Mouse (Mus musculus) limb, embryonic 11.5 days (tissue): ENCODE data around the gene Cox5b. TPM values are rescaled to one million over a fixed set of nuclear protein-coding genes. Genes with fewer than 3 reads are reported as not detected.
"Not testable (repeated sequence)": the region's sequence is repeated elsewhere in the genome, so short reads cannot be mapped to it uniquely, and the experiment has no call there.

Source experiments
- ATAC-seq: fragments of 200-750 bp; cut with Nextera tagmentation; 2 replicates; pipeline ENCODE4 v1.8.0; 2017; ENCODE audit warnings: low read depth; ENCODE audit not compliant: insufficient number of reproducible peaks, low FRiP score, low TSS enrichment
- DNase-seq: peaks from one replicate; pipeline ENCODE4 v3.0.0-alpha.2; 2015; ENCODE audit warnings: low spot score
- H3K27ac ChIP-seq: fragments of 300-500 bp; sonication (generic); replicated peaks from 2 replicates; pipeline ENCODE4 v1.5.1; 2014; ENCODE audit warnings: low read depth, mild to moderate bottlenecking, low read length
- H3K27me3 ChIP-seq: fragments of 300-500 bp; sonication (generic); 2 replicates; pipeline ENCODE4 v1.6.1; 2014; ENCODE audit warnings: mild to moderate bottlenecking, low read length, mixed read lengths; ENCODE audit not compliant: control insufficient read depth, insufficient read depth
- H3K36me3 ChIP-seq: fragments of 300-500 bp; sonication (generic); 2 replicates; pipeline ENCODE4 v1.6.1; 2014; ENCODE audit warnings: mild to moderate bottlenecking, low read length, moderate library complexity, mixed read lengths; ENCODE audit not compliant: control insufficient read depth, insufficient read depth
- H3K4me1 ChIP-seq: fragments of 300-500 bp; sonication (generic); 2 replicates; pipeline ENCODE4 v1.6.1; 2014; ENCODE audit warnings: low read length, mixed read lengths; ENCODE audit not compliant: control insufficient read depth, insufficient read depth
- H3K4me2 ChIP-seq: fragments of 300-500 bp; sonication (generic); 2 replicates; pipeline ENCODE4 v1.6.1; 2014; ENCODE audit warnings: low read depth, mild to moderate bottlenecking, moderate library complexity; ENCODE audit not compliant: severe bottlenecking
- H3K4me3 ChIP-seq: fragments of 300-500 bp; sonication (generic); 2 replicates; pipeline ENCODE4 v1.5.1; 2014; ENCODE audit warnings: low read depth, low read length
- H3K9ac ChIP-seq: fragments of 300-500 bp; sonication (generic); 2 replicates; pipeline ENCODE4 v1.6.1; 2014; ENCODE audit warnings: mild to moderate bottlenecking, low read length
- H3K9me3 ChIP-seq: fragments of 300-500 bp; sonication (generic); 2 replicates; pipeline ENCODE4 v1.6.1; 2016; ENCODE audit warnings: low read length; ENCODE audit not compliant: control insufficient read depth
- WGBS: fragments of 180-500 bp; shearing (Covaris S2); extraction: QIAGEN DNeasy Blood & Tissue Kit; methylation state at CpG from one replicate; pipeline ENCODE4 v1.1.7; 2014; 5-methylcytosine and 5-hydroxymethylcytosine counted together
- polyA plus RNA-seq: library from polyadenylated mRNA; unstranded; fragments of >200 nt; fragmentation: Nextera tagmentation; extraction: Ambion mirVana; gene quantifications from 2 replicates; pipeline ENCODE4 v1.2.1, GENCODE M21; 2014

Gene Cox5b
- polyA plus RNA-seq, 1 experiment from 2014 or later, result 518 TPM

DNA sequence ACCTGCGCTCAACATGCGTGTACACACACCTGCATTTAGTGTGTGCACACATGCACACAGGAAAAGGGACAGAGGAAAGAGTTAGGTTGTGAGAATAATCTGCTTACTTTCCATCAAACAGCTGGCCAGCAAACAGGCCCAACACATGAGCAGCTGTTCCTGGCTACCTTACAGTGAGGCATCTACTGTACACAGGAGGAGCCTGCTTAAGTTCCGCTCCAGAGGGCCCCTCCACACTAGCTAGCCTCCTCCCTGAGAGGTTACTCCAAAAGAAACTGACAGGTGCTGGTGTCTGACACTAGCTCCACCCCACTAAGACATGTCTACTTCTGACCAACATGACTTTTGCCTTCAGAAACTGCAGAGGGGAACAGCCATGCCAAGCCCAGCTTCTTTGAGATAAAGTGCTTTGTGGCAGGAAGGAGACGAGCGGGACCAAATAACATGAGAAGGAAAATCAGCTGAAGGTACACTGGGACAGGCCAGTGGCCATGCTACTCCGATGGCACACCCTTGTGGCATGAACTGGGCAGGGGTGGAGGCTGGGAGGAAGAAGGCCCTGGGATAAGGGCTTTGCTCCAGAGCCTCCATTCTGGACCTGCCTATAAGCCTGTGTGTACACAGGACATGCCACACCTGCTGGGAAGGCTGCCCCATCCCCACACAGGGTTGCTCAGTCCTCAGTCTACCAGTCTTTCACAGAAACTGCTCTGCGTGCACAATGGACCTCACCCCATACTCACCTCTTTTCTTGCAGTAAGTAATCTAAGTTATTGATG, 32.4 kb upstream of the Cox5b start:
- Histone ChIP-seq H3K4me3 (no peak overlapping the region), H3K9ac (no peak overlapping the region), H3K36me3 (no peaks in the 10 kb centered on the region), H3K4me2 (no peak overlapping the region), H3K27ac (no peak overlapping the region), H3K4me1 (no peaks in the 10 kb centered on the region), H3K27me3 (no peaks in the 10 kb centered on the region), H3K9me3 (no peaks in the 10 kb centered on the region)
- ATAC-seq (no peak), DNase-seq (no peak)
- WGBS, result 79% methylated on average over 7 of the region's 7 CpGs

DNA sequence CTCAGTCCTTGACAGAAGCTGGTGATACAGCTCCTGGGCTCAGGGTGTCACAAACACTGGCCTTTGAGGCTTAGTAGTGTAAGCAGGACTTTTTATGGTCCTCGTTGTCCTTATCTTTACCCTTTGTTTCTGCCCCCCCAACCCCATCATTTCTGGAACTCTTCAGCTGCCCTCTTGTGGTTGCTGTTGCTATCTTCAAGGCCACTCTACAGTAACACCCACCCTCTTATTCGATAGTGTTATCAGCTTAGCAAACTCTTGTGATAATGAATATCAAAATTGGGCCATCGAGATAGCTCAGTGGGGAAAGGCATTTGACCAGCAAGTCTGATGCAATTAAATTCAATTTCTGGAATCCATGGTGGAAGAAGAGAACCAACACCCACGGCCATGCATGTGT, 26.8 kb upstream of the Cox5b start:
- H3K4me2 ChIP-seq, result no peak overlapping the region
- H3K36me3 ChIP-seq, result no peaks in the 10 kb centered on the region
- 72% methylated on average over 4 of the region's 4 CpGs for WGBS
- no peaks in the 10 kb centered on the region for H3K4me1 ChIP-seq
- H3K4me3 ChIP-seq, result no peak overlapping the region
- ATAC-seq (no peak), DNase-seq (no peak)
- H3K27ac ChIP-seq, result no peak overlapping the region
- H3K9me3 ChIP-seq, result no peaks in the 10 kb centered on the region
- no peak overlapping the region for H3K9ac ChIP-seq
- H3K27me3 ChIP-seq, result no peaks in the 10 kb centered on the region

DNA sequence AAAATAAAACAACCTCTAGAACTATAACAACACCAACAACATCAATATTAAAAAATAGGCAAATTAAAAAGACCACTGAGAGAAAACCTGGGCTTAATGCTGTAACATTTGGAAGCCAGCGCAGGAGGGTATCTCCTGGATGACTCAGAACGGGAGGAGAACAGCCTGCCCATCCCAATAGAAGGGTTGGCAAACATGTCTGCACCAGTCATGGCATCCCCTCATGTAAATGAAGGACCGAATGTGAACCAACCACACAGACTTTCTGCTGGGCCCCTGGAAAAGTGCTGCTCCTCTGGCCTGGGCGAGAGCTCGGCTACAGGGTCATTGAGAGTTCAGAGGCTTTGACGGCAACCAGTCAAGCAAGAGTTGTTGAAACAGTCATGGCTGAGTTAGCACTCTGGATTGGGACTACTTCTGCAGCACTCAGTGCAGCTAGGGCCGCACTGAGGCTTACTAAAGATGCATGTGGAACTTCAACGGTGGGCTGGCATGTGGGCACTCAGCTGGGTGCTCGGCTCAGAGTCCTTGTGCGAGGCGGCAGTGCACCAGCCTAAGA, 26.0 kb upstream of the Cox5b start:
- Histone ChIP-seq H3K9ac (no peak overlapping the region), H3K9me3 (no peaks in the 10 kb centered on the region), H3K27ac (no peak overlapping the region), H3K36me3 (no peaks in the 10 kb centered on the region), H3K4me1 (no peaks in the 10 kb centered on the region), H3K27me3 (no peaks in the 10 kb centered on the region), H3K4me3 (no peak overlapping the region), H3K4me2 (no peak overlapping the region)
- 76% methylated on average over 11 of the region's 11 CpGs for WGBS
- DNase-seq (no peak), ATAC-seq (no peak)

DNA sequence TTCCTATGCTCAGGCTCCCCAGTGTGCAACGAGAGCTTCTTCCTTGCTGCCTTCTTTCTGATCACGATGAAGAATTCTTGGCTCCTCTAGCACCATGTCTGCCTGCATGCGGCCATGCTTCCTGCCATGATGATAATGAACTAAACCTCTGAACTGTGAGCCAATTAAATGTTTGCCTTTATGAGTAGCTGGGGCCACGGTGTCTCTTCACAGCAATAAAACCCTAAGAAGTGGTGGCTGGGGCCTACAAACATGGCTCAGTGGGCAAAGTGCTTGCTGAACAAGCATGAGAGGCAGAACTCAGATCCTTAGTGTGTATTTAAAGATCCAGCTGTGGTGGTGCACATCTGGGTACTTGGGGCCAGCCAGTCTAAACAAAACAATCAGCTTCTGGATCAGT, 25.3 kb upstream of the Cox5b start:
- no peaks in the 10 kb centered on the region for H3K27me3 ChIP-seq
- H3K4me1 ChIP-seq, result no peaks in the 10 kb centered on the region
- no peak overlapping the region for H3K9ac ChIP-seq
- ATAC-seq (no peak), DNase-seq (no peak)
- 57% methylated on average over 4 of the region's 4 CpGs for WGBS
- no peak overlapping the region for H3K4me3 ChIP-seq
- H3K27ac ChIP-seq, result no peak overlapping the region
- H3K36me3 ChIP-seq, result no peaks in the 10 kb centered on the region
- H3K4me2 ChIP-seq, result no peak overlapping the region
- H3K9me3 ChIP-seq, result no peaks in the 10 kb centered on the region

DNA sequence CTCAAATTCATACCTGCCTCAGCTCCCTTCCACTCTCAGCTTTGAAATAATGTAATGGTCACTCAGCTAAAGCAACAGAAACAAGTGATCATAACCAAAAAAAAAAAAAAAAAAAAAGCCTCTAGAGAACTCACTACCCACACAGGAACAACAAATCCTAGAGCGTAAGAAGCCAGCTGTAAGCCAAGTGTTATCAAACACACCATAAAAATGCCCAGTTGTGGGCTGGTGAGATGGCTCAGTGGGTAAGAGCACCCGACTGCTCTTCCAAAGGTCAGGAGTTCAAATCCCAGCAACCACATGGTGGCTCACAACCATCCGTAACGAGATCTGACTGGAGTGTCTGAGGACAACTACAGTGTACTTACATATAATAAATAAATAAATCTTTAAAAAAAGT, 23.2 kb upstream of the Cox5b start:
- H3K36me3 ChIP-seq, DNase-seq, ATAC-seq, H3K4me2 ChIP-seq, H3K9me3 ChIP-seq, H3K9ac ChIP-seq, H3K4me3 ChIP-seq, H3K4me1 ChIP-seq, H3K27ac ChIP-seq, H3K27me3 ChIP-seq: not testable (repeated sequence)
- 56% methylated on average over 4 of the region's 4 CpGs for WGBS

DNA sequence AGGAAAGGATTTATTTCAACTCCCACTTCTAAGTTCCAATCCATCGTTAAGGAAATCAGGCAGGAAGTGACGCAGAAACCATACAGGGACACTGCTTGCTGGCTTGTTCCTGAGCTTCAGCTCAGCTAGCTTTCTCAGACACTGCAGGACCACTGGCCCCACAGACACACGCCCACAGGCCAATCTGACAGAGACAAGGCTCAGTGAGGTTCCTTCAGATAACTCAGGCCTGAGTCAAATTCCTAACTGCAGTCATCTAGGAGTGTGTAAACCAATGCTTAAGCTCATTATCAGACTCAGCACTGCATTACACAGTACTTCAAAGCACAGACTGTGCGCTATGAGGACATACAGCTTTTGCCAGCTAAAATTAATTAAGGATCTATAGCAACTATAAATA, 21.0 kb upstream of the Cox5b start:
- H3K27ac ChIP-seq, result no peak overlapping the region
- 70% methylated on average over 4 of the region's 4 CpGs for WGBS
- H3K4me1 ChIP-seq, result no peaks in the 10 kb centered on the region
- ATAC-seq, result no peak
- H3K36me3 ChIP-seq, result no peaks in the 10 kb centered on the region
- H3K9ac ChIP-seq, result no peak overlapping the region
- H3K4me2 ChIP-seq, result no peak overlapping the region
- no peak for DNase-seq
- H3K27me3 ChIP-seq, result no peaks in the 10 kb centered on the region
- no peaks in the 10 kb centered on the region for H3K9me3 ChIP-seq
- H3K4me3 ChIP-seq, result no peak overlapping the region

- 92% methylated on average over 10 of the region's 10 CpGs for WGBS
- ATAC-seq, result no peak
- Histone ChIP-seq H3K4me3 (no peak overlapping the region), H3K27me3 (no peaks in the 10 kb centered on the region), H3K36me3 (no peaks in the 10 kb centered on the region), H3K9ac (no peak overlapping the region), H3K9me3 (no peaks in the 10 kb centered on the region), H3K27ac (no peak overlapping the region), H3K4me1 (no peaks in the 10 kb centered on the region), H3K4me2 (no peak overlapping the region)
- no peak for DNase-seq
Measured at GRCm38 (mm10) chr1:36671260-36671659, 20.0 kb upstream of the Cox5b start.

DNA sequence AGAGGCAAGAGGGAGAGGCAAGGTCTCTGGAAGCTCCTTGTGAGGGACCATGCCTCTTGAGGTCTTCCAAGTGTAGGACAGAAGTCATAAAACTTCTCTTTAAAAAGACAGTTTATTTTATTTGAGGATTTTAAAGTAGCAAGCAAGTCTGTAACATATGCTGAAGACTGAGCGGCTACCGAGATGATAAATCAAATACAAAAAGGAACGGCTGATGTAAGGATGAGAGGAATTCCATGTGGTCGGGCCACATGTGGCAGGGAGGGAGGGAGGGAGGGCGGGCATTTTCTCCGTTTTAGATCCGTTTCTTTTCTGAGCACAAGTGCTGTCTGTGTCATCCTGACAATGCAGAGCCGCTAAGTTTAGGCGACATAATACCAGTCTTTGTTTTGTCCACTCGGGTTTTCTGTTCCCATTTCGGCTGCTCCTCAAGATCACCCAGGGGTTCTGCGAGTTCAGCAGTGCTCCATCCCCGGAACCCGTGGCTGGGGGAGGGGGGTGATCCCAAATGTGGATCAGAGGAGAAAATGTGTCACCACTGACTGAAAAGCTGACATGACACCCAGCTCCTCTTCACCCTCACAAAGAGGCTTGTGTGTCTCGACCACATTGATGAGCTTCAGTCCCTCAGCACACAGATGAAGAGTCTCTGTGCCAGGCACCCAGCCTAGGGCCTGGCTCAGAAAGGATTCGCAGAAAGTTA, 18.4 kb upstream of the Cox5b start:
- H3K27me3 ChIP-seq, result no peaks in the 10 kb centered on the region
- no peak overlapping the region for H3K4me2 ChIP-seq
- H3K27ac ChIP-seq, result no peak overlapping the region
- no peak overlapping the region for H3K9ac ChIP-seq
- 66% methylated on average over 16 of the region's 16 CpGs for WGBS
- no peak overlapping the region for H3K4me3 ChIP-seq
- H3K9me3 ChIP-seq, result no peaks in the 10 kb centered on the region
- DNase-seq (no peak), ATAC-seq (no peak)
- H3K36me3 ChIP-seq, result no peaks in the 10 kb centered on the region
- no peaks in the 10 kb centered on the region for H3K4me1 ChIP-seq
